Mouse (Mus musculus): ENCODE measurements around the gene Krtap5-1.
"Not testable (repeated sequence)": the region's sequence is repeated elsewhere in the genome, so short reads cannot be mapped to it uniquely, and the experiment has no call there.

- TF ChIP-seq CTCF (IDR thresholded peaks at IDR 0.05 in 2 of 3, conservative IDR thresholded peaks at IDR 0.05 in 1 of 3; ENCODE audit: control insufficient read depth in 1 of 3, insufficient read depth in 1 of 3, low read depth in 2 of 3, low read length in 3 of 3, poor library complexity in 1 of 3, severe bottlenecking in 1 of 3); JUND (IDR thresholded peaks at IDR 0.05; ENCODE audit: low read depth, low read length): not testable (repeated sequence)
Measured at GRCm38 (mm10) chr7:142285910-142286612, 10.9 kb downstream of the Krtap5-1 start.
